Mouse (Mus musculus): ENCODE results near the gene Islr2.

Gene Islr2

GRCm38 (mm10) chr9:58224356-58224755 lies 20.2 kb upstream of the Islr2 start:
- no peak for ATAC-seq (ENCODE audit: insufficient number of reproducible peaks, low FRiP score, low TSS enrichment)

- ATAC-seq (ENCODE audit: insufficient number of reproducible peaks, low FRiP score, low TSS enrichment) = no peak
Measured at GRCm38 (mm10) chr9:58220218-58220903, 16.2 kb upstream of the Islr2 start.

- ATAC-seq (ENCODE audit: insufficient number of reproducible peaks, low FRiP score, low TSS enrichment) = no peak
Measured at GRCm38 (mm10) chr9:58218539-58218938, 14.4 kb upstream of the Islr2 start.

GRCm38 (mm10) chr9:58216402-58216801 lies 12.3 kb upstream of the Islr2 start:
- ATAC-seq (ENCODE audit: insufficient number of reproducible peaks, low FRiP score, low TSS enrichment) = no peak

GRCm38 (mm10) chr9:58214519-58215180 lies 10.5 kb upstream of the Islr2 start:
- ATAC-seq (ENCODE audit: insufficient number of reproducible peaks, low FRiP score, low TSS enrichment) = no peak

GRCm38 (mm10) chr9:58213865-58214264 lies 9.7 kb upstream of the Islr2 start:
- ATAC-seq (ENCODE audit: insufficient number of reproducible peaks, low FRiP score, low TSS enrichment) = no peak

GRCm38 (mm10) chr9:58213377-58213776 lies 9.3 kb upstream of the Islr2 start:
- no peak for ATAC-seq (ENCODE audit: insufficient number of reproducible peaks, low FRiP score, low TSS enrichment)

GRCm38 (mm10) chr9:58210304-58210627 lies 6.1 kb upstream of the Islr2 start:
- no peak for ATAC-seq (ENCODE audit: insufficient number of reproducible peaks, low FRiP score, low TSS enrichment)

- ATAC-seq (ENCODE audit: insufficient number of reproducible peaks, low FRiP score, low TSS enrichment) = no peak
Measured at GRCm38 (mm10) chr9:58209462-58210303, 5.6 kb upstream of the Islr2 start.

- no peak for ATAC-seq (ENCODE audit: insufficient number of reproducible peaks, low FRiP score, low TSS enrichment)
Measured at GRCm38 (mm10) chr9:58206013-58206412, 1.9 kb upstream of the Islr2 start.

- ATAC-seq (ENCODE audit: insufficient number of reproducible peaks, low FRiP score, low TSS enrichment) = peak; percentile 73; the same call in 1 of the 2 replicates
Measured at GRCm38 (mm10) chr9:58204448-58205000, 405 bp upstream of the Islr2 start.

GRCm38 (mm10) chr9:58202676-58203453 lies 1.3 kb downstream of the Islr2 start:
- ATAC-seq (ENCODE audit: insufficient number of reproducible peaks, low FRiP score, low TSS enrichment) = no peak

GRCm38 (mm10) chr9:58201861-58202549 lies 2.1 kb downstream of the Islr2 start:
- ATAC-seq (ENCODE audit: insufficient number of reproducible peaks, low FRiP score, low TSS enrichment) = no peak

GRCm38 (mm10) chr9:58201091-58201842 lies 2.9 kb downstream of the Islr2 start:
- ATAC-seq (ENCODE audit: insufficient number of reproducible peaks, low FRiP score, low TSS enrichment) = no peak

GRCm38 (mm10) chr9:58200270-58201090 lies 3.6 kb downstream of the Islr2 start:
- no peak for ATAC-seq (ENCODE audit: insufficient number of reproducible peaks, low FRiP score, low TSS enrichment)

- no peak for ATAC-seq (ENCODE audit: insufficient number of reproducible peaks, low FRiP score, low TSS enrichment)
Measured at GRCm38 (mm10) chr9:58199381-58200269, 4.5 kb downstream of the Islr2 start.

GRCm38 (mm10) chr9:58198801-58199371 lies 5.2 kb downstream of the Islr2 start:
- no peak for ATAC-seq (ENCODE audit: insufficient number of reproducible peaks, low FRiP score, low TSS enrichment)

Data from cerebellum, adult (tissue).